Mouse (Mus musculus): Measurements from ENCODE around the gene Fndc3b.

GRCm38 (mm10) chr3:27505582-27505981 is 205.5 kb downstream of the Fndc3b start:
- TF ChIP-seq POLR2A (IDR thresholded peaks at IDR 0.05; ENCODE audit: low read depth, low read length) = no peak
- TF ChIP-seq CTCF (IDR thresholded peaks at IDR 0.05; ENCODE audit: borderline replicate concordance, insufficient read depth, low read length) = no peak

All from embryonic fibroblast, embryonic 13.5 days (primary cell).